Mouse (Mus musculus) stomach, embryonic 14.5 days (tissue): Measurements from ENCODE around the gene Zfp384. TPM values are rescaled to one million over a fixed set of nuclear protein-coding genes. Genes with fewer than 3 reads are reported as not detected.
A peak's percentile ranks its signal among the peaks of the same experiment; 100 is the strongest.

Experiments
- ATAC-seq: fragments of 200-750 bp; cut with Nextera tagmentation; 2 replicates; pipeline ENCODE4 v1.8.0; 2017; ENCODE audit warnings: low read depth, moderate TSS enrichment; ENCODE audit not compliant: insufficient number of reproducible peaks, insufficient read depth, low FRiP score
- H3K27ac ChIP-seq: fragments of 300-500 bp; sonication (generic); 2 replicates; pipeline ENCODE4 v1.5.1; 2014; ENCODE audit warnings: mild to moderate bottlenecking, low read length, moderate library complexity, mixed read lengths
- H3K27me3 ChIP-seq: fragments of 300-500 bp; sonication (generic); 2 replicates; pipeline ENCODE4 v1.6.1; 2014; ENCODE audit warnings: low read length, control low read depth, mixed read lengths; ENCODE audit not compliant: control insufficient read depth, insufficient read depth
- H3K36me3 ChIP-seq: fragments of 300-500 bp; sonication (generic); 2 replicates; pipeline ENCODE4 v1.6.1; 2014; ENCODE audit warnings: mild to moderate bottlenecking, control low read depth, low read length, moderate library complexity, mixed read lengths; ENCODE audit not compliant: control insufficient read depth, insufficient read depth
- H3K4me1 ChIP-seq: fragments of 300-500 bp; sonication (generic); 2 replicates; pipeline ENCODE4 v1.6.1; 2014; ENCODE audit warnings: low read length, control low read depth, mixed read lengths; ENCODE audit not compliant: control insufficient read depth, insufficient read depth
- H3K4me2 ChIP-seq: fragments of 300-500 bp; sonication (generic); replicated peaks from 2 replicates; pipeline ENCODE4 v1.6.1; 2014; ENCODE audit warnings: low read depth, low read length, control low read depth
- H3K4me3 ChIP-seq: fragments of 300-500 bp; sonication (generic); 2 replicates; pipeline ENCODE4 v1.5.1; 2014; ENCODE audit warnings: low read depth, low read length, control low read depth
- H3K9ac ChIP-seq: fragments of 300-500 bp; sonication (generic); replicated peaks from 2 replicates; pipeline ENCODE4 v1.6.1; 2014; ENCODE audit warnings: low read depth, mild to moderate bottlenecking, control low read depth, low read length, moderate library complexity, mixed read lengths
- H3K9me3 ChIP-seq: fragments of 300-500 bp; sonication (generic); 2 replicates; pipeline ENCODE4 v1.6.1; 2016; ENCODE audit warnings: low read depth, low read length, control low read depth; ENCODE audit not compliant: control insufficient read depth
- WGBS: fragments of 180-500 bp; shearing (Covaris S2); extraction: QIAGEN DNeasy Blood & Tissue Kit; methylation state at CpG from one replicate; pipeline ENCODE4 v1.1.7; 2014; 5-methylcytosine and 5-hydroxymethylcytosine counted together
- polyA plus RNA-seq: library from polyadenylated mRNA; unstranded; fragments of >200 nt; fragmentation: Nextera tagmentation; extraction: Ambion mirVana; gene quantifications from 2 replicates; pipeline ENCODE4 v1.2.1, GENCODE M21; 2014

Zfp384 gene
- polyA plus RNA-seq, 1 experiment from 2014 or later: 15.7 TPM

DNA sequence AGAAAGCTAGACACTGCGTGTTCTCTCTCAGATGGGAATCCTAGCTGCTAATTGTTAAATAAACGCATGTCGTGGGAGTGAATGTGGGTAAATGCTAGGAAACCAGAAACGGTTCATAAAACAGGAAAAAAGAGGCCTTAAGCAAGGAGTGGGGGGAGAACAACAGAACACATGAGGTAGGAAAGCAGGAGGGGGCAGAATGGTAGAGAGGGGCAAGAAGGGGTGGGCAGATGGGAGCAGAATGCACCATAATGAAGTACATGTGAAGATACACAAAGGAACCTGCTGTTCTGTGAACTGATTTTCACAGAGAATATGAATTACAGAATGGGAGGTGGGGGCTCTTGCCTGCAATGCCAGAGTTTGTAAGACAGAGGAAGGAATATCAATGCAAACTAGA is 16.7 kb upstream of the Zfp384 start:
- WGBS: 65% methylated on average over 4 of the region's 4 CpGs
- no peak overlapping the region for H3K27ac ChIP-seq
- ATAC-seq: no peak

DNA sequence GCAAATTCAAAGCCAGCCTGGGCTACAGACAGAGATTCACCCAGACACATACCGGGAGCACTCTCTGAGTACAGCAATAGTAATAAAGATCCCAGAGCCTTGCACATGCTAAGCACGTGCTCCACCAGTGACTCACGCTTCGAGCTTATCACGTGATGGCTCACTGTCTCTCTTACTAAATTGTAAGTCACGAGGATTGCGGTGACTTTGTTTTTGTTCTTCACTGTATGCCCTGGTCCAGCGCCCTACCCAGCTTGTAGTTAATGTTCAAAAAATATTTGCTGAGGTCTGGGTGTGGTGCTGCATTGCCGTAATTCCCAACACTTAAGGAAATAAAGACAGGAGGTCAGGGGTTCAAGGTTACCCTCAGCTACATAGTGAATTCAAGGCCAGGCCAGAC is 15.6 kb upstream of the Zfp384 start:
- ATAC-seq: no peak
- H3K9me3 ChIP-seq: no peaks in the 10 kb centered on the region
- H3K4me2 ChIP-seq: no peak overlapping the region
- no peak overlapping the region for H3K9ac ChIP-seq
- no peak overlapping the region for H3K4me3 ChIP-seq
- no peaks in the 10 kb centered on the region for H3K36me3 ChIP-seq
- no peak overlapping the region for H3K27ac ChIP-seq
- H3K4me1 ChIP-seq: peaks cover 10% of the 10 kb centered on the region; the same call in 1 of the 2 replicates
- peaks cover 20% of the 10 kb centered on the region; the same call in 1 of the 2 replicates for H3K27me3 ChIP-seq
- 74% methylated on average over 9 of the region's 9 CpGs for WGBS

More for the DNA sequence above, 16.7 kb upstream of the Zfp384 start:
- Histone ChIP-seq H3K4me1 (peaks cover 8% of the 10 kb centered on the region; the same call in 1 of the 2 replicates), H3K4me3 (no peak overlapping the region), H3K4me2 (no peak overlapping the region), H3K36me3 (no peaks in the 10 kb centered on the region), H3K9me3 (no peaks in the 10 kb centered on the region), H3K27me3 (peaks cover 16% of the 10 kb centered on the region; the same call in 1 of the 2 replicates), H3K9ac (no peak overlapping the region)

DNA sequence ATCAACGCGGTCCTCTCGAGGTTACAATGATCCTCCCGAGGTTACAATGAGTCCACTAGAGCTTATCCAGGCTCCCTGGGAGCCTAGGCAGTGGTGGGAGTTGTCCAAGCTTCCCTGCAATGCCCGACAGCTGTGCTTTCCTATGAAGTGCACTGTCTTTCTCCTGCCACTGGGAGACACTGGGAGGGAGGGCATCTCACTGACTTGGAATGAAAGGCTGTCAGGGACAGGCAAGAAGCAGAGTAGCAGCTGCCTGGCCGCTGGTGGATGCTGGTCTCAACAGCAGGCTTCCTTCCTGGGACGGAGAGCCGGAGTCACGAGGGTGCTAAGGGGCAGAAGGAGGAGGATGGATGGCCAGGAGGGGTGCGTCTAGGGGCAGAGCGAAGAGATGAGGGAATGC is 15.1 kb upstream of the Zfp384 start:
- H3K4me2 ChIP-seq: no peak overlapping the region
- no peak for ATAC-seq
- H3K9ac ChIP-seq: peak overlapping the region; percentile 12; the same call in 1 of the 2 replicates
- no peaks in the 10 kb centered on the region for H3K9me3 ChIP-seq
- peaks cover 10% of the 10 kb centered on the region; the same call in 1 of the 2 replicates for H3K4me1 ChIP-seq
- H3K4me3 ChIP-seq: no peak overlapping the region
- peaks cover 25% of the 10 kb centered on the region for H3K27me3 ChIP-seq
- WGBS: 11% methylated on average over 11 of the region's 11 CpGs
- no peak overlapping the region for H3K27ac ChIP-seq
- no peaks in the 10 kb centered on the region for H3K36me3 ChIP-seq

DNA sequence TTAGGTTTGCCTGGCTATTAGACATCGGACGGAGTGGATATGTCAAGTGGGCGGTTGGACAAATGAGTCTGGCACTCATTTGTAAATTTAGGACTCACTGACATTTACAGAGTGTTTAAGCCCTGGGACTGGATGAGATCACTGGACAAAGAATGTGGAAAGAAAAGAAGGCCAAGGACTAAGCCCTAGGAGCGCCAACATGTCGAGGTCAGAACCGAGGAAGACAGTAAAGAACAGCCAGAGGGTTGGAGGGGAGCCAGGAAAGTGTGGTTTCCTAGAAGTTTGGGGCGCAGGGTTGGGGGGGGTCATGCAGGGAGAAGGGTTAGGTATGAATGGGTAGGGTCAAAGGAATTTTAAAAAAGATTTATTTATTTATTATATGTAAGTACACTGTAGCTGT is 13.7 kb upstream of the Zfp384 start:
- H3K9ac ChIP-seq: no peak overlapping the region
- H3K27ac ChIP-seq: no peak overlapping the region
- H3K27me3 ChIP-seq: peaks cover 35% of the 10 kb centered on the region
- H3K4me3 ChIP-seq: no peak overlapping the region
- no peaks in the 10 kb centered on the region for H3K9me3 ChIP-seq
- H3K4me2 ChIP-seq: no peak overlapping the region
- no peak for ATAC-seq
- WGBS: 70% methylated on average over 7 of the region's 7 CpGs
- H3K4me1 ChIP-seq: peaks cover 10% of the 10 kb centered on the region; the same call in 1 of the 2 replicates
- no peaks in the 10 kb centered on the region for H3K36me3 ChIP-seq

DNA sequence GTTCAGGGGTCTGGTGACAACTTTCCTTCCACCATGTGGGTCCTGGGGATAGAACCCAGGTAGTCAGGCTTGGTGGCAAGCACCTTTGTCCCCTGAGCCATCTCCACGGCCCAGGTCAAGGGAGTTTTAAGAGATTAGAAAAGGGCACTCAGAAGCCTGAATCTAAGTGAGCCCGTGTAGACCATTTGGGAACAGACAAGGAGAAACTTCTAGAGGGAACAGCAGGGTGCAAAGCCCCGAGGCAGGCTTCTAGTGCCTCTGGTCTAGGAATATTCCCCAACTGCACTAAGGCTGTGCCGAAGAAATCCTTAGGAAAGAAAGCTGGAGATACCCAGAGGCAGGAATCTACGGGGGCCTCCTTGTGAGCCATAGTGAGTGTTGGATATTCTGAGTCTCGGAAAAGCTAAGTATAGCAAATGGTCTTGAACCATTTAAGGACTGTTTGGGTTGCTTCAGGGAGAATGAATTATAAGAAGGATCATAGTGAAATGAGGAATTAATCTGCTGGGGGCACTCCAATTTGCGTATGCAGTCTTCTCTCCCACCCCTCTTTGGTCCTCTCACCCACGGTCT is 13.0 kb upstream of the Zfp384 start:
- no peak overlapping the region for H3K9ac ChIP-seq
- H3K9me3 ChIP-seq: no peaks in the 10 kb centered on the region
- no peaks in the 10 kb centered on the region for H3K36me3 ChIP-seq
- H3K27ac ChIP-seq: no peak overlapping the region
- peaks cover 35% of the 10 kb centered on the region for H3K27me3 ChIP-seq
- no peak overlapping the region for H3K4me2 ChIP-seq
- no peak overlapping the region for H3K4me3 ChIP-seq
- H3K4me1 ChIP-seq: peaks cover 10% of the 10 kb centered on the region; the same call in 1 of the 2 replicates
- 39% methylated on average over 8 of the region's 8 CpGs for WGBS
- ATAC-seq: no peak

DNA sequence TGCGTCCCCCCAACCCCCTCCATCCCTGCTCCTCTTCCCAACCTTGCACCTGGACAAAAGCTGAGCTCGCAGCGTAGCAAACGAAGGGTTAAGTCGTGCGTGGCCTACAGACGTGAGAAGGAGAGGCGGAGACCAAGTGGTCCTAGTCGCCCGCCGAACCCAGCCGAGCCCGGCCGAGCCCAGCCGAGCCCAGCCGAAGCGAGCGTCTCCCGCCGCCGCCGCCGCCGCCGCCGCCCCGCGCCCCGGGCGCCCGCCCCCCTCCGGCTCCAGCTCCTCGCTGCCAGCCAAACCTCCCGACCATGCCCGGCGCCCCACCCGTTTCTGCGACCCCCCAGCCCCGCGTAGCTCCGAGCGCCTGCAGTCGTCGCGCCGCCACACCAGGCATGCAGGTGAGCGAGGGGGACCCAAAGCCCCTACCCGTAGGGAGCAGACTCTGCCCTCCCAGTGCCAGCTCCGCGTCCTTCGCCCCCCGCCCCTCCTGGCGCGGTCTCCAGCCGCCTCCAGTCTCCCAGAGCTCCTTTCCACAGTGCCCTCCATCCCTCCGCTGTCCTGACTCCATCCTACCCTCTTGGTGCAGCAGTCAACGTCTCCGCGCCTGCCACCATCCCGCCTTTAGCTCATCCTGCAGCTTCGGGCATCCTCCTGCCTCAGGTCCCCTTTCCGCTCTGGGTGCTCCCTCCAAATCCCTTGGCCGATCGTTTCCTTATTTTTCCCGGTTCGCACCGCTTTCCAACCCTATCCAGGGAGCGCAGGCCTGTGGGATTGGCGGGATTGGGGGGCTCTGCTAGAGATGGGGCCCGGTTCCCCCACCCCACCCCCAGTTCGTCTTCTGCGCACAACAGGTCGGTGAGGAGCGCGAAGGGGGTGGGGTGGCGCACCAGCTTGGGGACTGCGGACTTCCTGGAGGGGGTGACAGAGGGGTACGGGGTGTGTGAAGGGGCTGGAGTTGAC is 12.1 kb upstream of the Zfp384 start, which contains the start of gene Pianp:
Gene Pianp (plus strand): TSS at position 144 of the 951 bp plus-strand sequence.
- Histone ChIP-seq H3K27ac (no peak within 1 kb of the TSS), H3K4me1 (peaks cover 10% of the 10 kb centered on the region; the same call in 1 of the 2 replicates), H3K4me3 (peak within 1 kb of the TSS; percentile 60), H3K4me2 (peak within 1 kb of the TSS; percentile 99), H3K9me3 (no peaks in the 10 kb centered on the region), H3K9ac (peak within 1 kb of the TSS; percentile 50), H3K36me3 (no peaks in the 10 kb centered on the region), H3K27me3 (peaks cover 35% of the 10 kb centered on the region)
- ATAC-seq: peak; percentile 59; the same call in 1 of the 2 replicates
- 1% methylated on average over 67 of the region's 78 CpGs for WGBS

DNA sequence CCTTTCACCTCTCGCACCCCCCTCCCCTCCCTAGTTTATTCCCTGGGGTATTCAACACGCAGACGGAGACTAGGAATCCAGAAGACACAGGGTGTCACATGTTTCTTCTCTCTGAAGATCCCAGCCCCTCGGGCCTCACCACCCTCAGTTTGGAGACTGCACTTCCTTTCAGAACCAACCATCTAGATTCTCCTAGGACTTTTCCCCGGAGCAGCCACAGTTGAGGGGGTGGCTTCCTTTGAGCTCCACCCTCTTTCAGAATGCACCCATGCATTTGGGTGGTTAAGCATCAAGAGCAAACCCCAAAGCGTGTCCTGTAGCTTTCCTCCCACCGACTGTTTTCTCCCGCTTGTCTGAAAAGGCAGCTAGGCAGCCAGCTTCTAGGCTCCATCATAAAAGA is 10.9 kb upstream of the Zfp384 start:
- H3K9ac ChIP-seq: no peak overlapping the region
- H3K27ac ChIP-seq: no peak overlapping the region
- H3K4me2 ChIP-seq: no peak overlapping the region
- H3K9me3 ChIP-seq: no peaks in the 10 kb centered on the region
- H3K4me1 ChIP-seq: peaks cover 10% of the 10 kb centered on the region; the same call in 1 of the 2 replicates
- WGBS: 8% methylated on average over 8 of the region's 8 CpGs
- no peaks in the 10 kb centered on the region for H3K36me3 ChIP-seq
- H3K27me3 ChIP-seq: peaks cover 35% of the 10 kb centered on the region
- H3K4me3 ChIP-seq: no peak overlapping the region
- no peak for ATAC-seq

DNA sequence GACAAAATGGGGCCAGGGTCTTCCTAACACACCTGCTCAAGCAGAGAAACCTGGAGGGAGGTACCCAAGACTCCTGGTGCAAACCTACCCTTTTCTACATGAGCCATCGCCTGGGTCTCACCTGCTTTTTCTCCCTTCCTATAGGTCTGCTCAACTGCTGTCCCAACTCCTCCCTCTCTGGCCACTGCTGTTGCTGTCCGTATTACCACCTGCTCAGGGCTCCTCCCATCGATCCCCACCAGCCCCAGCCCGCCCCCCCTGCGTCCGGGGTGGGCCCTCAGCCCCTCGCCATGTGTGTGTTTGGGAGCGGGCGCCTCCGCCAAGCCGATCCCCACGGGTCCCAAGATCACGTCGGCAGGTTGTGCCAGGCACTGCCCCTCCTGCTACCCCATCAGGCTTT is 9.9 kb upstream of the Zfp384 start:
- Histone ChIP-seq H3K9ac (no peak overlapping the region), H3K4me3 (no peak overlapping the region), H3K27ac (no peak overlapping the region), H3K4me2 (no peak overlapping the region; the same call in 1 of the 2 replicates), H3K9me3 (no peaks in the 10 kb centered on the region), H3K36me3 (no peaks in the 10 kb centered on the region), H3K27me3 (peaks cover 35% of the 10 kb centered on the region), H3K4me1 (peaks cover 5% of the 10 kb centered on the region; the same call in 1 of the 2 replicates)
- no peak for ATAC-seq
- WGBS: 31% methylated on average over 14 of the region's 14 CpGs
